8 mouse cellular contexts compared by ENCODE assay signal in genomic region chr6:71493675-71494340, GRCm38 (mm10). TPM values are rescaled to one million over a fixed set of nuclear protein-coding genes. Genes with fewer than 3 reads are reported as not detected.
DNase-seq lines count a peak whose midpoint lies in the region; ATAC-seq and TF ChIP-seq lines count a peak whose summit lies in the region.

Rnf103 (plus strand) TSS chr6:71493894.

- no peaks in the 10 kb centered on the region for H3K9me3 ChIP-seq in hindbrain, embryonic 10.5 days
- no peaks in the 10 kb centered on the region for H3K9me3 ChIP-seq in lung, postnatal 0 days (ENCODE audit: low read length)

- H3K4me3 ChIP-seq in hindbrain, embryonic 10.5 days = peak within 1 kb of the TSS; percentile 94
- H3K4me3 ChIP-seq in lung, postnatal 0 days (ENCODE audit: low read depth, low read length) = peak within 1 kb of the TSS; percentile 84

- DNase-seq in MEL-GATA-1-ER (ENCODE audit: extremely low read depth, low read depth) = peak; percentile 70
- DNase-seq in cerebellum, adult 8-10 months = peak; percentile 91
- peak; percentile 97 for DNase-seq in hindbrain, embryonic 10.5 days (ENCODE audit: low spot score)
- DNase-seq in layer of hippocampus, adult 9-11 months = peak; percentile 89
- DNase-seq in lung, postnatal 0 days (ENCODE audit: low spot score) = peak; percentile 96
- DNase-seq in ovary, postnatal 14 days (ENCODE audit: low spot score) = peak; percentile 89
- peak; percentile 97 for DNase-seq in thymus, postnatal 14 days

- peak; percentile 54 for TF ChIP-seq CTCF in lung, postnatal 0 days (IDR thresholded peaks at IDR 0.05)

- peak within 1 kb of the TSS; percentile 99 for H3K27ac ChIP-seq in hindbrain, embryonic 10.5 days
- H3K27ac ChIP-seq in lung, postnatal 0 days (ENCODE audit: low read length) = peak within 1 kb of the TSS; percentile 99

- under 1% methylated on average over 79 of the region's 79 CpGs for WGBS in hindbrain, embryonic 10.5 days
- WGBS in lung, postnatal 0 days = 0% methylated on average over 47 of the region's 79 CpGs

- H3K27me3 ChIP-seq in hindbrain, embryonic 10.5 days (ENCODE audit: insufficient read depth, poor library complexity, severe bottlenecking) = no peaks in the 10 kb centered on the region
- H3K27me3 ChIP-seq in lung, postnatal 0 days (replicated peaks; ENCODE audit: insufficient read depth, low read length) = no peaks in the 10 kb centered on the region

- peak; percentile 93 for ATAC-seq in frontal cortex, adult (ENCODE audit: low TSS enrichment)
- peak; percentile 98 for ATAC-seq in lung, postnatal 0 days

- no peak for TF ChIP-seq EP300 in lung, postnatal 0 days (IDR thresholded peaks at IDR 0.05)

- peaks cover 13% of the 10 kb centered on the region for H3K36me3 ChIP-seq in hindbrain, embryonic 10.5 days
- H3K36me3 ChIP-seq in lung, postnatal 0 days (ENCODE audit: insufficient read depth, low read length) = 0 out of 2 replicates have a peak, but pooled peaks cover under 1% of the 10 kb centered on the region

- H3K9ac ChIP-seq in lung, postnatal 0 days (replicated peaks; ENCODE audit: low read depth) = peak within 1 kb of the TSS; percentile 96

- peak within 1 kb of the TSS; percentile 72 for H3K4me2 ChIP-seq in lung, postnatal 0 days (replicated peaks; ENCODE audit: low read depth, low read length)

- peaks cover 19% of the 10 kb centered on the region for H3K4me1 ChIP-seq in hindbrain, embryonic 10.5 days (replicated peaks)
- H3K4me1 ChIP-seq in lung, postnatal 0 days (ENCODE audit: insufficient read depth, low read depth, low read length) = 0 out of 2 replicates have a peak, but pooled peaks cover 3% of the 10 kb centered on the region

RNA-seq across cellular contexts. Expression of gene Rnf103, which starts in this region (rescaled TPM):
- polyA plus RNA-seq in hindbrain, embryonic 10.5 days (2016; fragmentation: Nextera tagmentation; extraction: Ambion mirVana) = 10.6 and 12.3 TPM in 2 replicates
- polyA plus RNA-seq in lung, postnatal 0 days (2015; fragmentation: Nextera tagmentation; extraction: Ambion mirVana) = 17.7 and 18.9 TPM in 2 replicates

Comparison
In these comparisons a context has a peak if more than half of its experiments do, and no peak if none do; other contexts are left out.
1. Peak in every context shown above with its lines: DNase-seq, ATAC-seq, H3K4me3 ChIP-seq and H3K27ac ChIP-seq.